Mouse (Mus musculus): ENCODE measurements around the gene Ccni. TPM values are rescaled to one million over a fixed set of nuclear protein-coding genes. Genes with fewer than 3 reads are reported as not detected.

Ccni gene
- polyA plus RNA-seq, 1 experiment from 2014 or later: 142 TPM

DNA sequence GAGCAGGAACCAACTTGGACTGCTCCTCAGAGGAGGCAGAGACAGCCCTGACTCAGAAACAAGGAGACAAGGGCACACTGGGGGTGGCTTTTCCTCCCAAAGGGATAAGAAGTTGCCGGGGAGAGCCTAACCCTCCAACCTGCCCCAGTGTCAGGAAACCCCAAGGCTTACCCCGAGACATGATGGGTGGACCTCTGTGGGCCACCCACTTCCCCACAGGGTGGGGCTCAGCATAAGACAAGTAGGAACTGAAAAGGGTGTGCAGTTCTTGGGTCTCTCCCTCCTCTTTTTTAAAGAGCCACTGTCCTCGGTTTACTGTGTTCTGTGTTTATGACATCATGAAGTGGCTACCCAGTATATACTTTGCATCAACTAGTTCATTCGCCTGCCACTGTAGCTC is 53.8 kb downstream of the Ccni start:
- Histone ChIP-seq H3K36me3 (ENCODE audit: control insufficient read depth, insufficient read depth, low read length) (peaks cover 11% of the 10 kb centered on the region), H3K9me3 (ENCODE audit: control insufficient read depth, low read length) (no peaks in the 10 kb centered on the region), H3K4me3 (ENCODE audit: low read depth, low read length) (no peak overlapping the region), H3K27me3 (ENCODE audit: control insufficient read depth, insufficient read depth, low read length) (no peaks in the 10 kb centered on the region), H3K9ac (ENCODE audit: low read length) (no peak overlapping the region), H3K4me1 (ENCODE audit: control insufficient read depth, insufficient read depth, low read length) (peaks cover 6% of the 10 kb centered on the region; the same call in 1 of the 2 replicates), H3K4me2 (ENCODE audit: low read depth) (no peak overlapping the region), H3K27ac (ENCODE audit: low read depth, low read length) (no peak overlapping the region)
- DNase-seq (ENCODE audit: low spot score): no peak
- WGBS: 97% methylated on average over 4 of the region's 4 CpGs
- no peak for ATAC-seq (ENCODE audit: insufficient read depth, low FRiP score, low TSS enrichment)

- ATAC-seq (ENCODE audit: insufficient read depth, low FRiP score, low TSS enrichment) (no peak), DNase-seq (ENCODE audit: low spot score) (no peak)
- WGBS: 83% methylated on average over 6 of the region's 6 CpGs
- H3K9me3 ChIP-seq (ENCODE audit: control insufficient read depth, low read length): no peaks in the 10 kb centered on the region
- H3K4me3 ChIP-seq (ENCODE audit: low read depth, low read length): no peak overlapping the region
- H3K27me3 ChIP-seq (ENCODE audit: control insufficient read depth, insufficient read depth, low read length): no peaks in the 10 kb centered on the region
- no peak overlapping the region for H3K27ac ChIP-seq (ENCODE audit: low read depth, low read length)
- H3K9ac ChIP-seq (ENCODE audit: low read length): no peak overlapping the region
- H3K36me3 ChIP-seq (ENCODE audit: control insufficient read depth, insufficient read depth, low read length): peaks cover 7% of the 10 kb centered on the region
- peaks cover 6% of the 10 kb centered on the region; the same call in 1 of the 2 replicates for H3K4me1 ChIP-seq (ENCODE audit: control insufficient read depth, insufficient read depth, low read length)
- H3K4me2 ChIP-seq (ENCODE audit: low read depth): no peak overlapping the region
Observed at GRCm38 (mm10) chr5:93151985-93152384, 54.3 kb downstream of the Ccni start.

DNA sequence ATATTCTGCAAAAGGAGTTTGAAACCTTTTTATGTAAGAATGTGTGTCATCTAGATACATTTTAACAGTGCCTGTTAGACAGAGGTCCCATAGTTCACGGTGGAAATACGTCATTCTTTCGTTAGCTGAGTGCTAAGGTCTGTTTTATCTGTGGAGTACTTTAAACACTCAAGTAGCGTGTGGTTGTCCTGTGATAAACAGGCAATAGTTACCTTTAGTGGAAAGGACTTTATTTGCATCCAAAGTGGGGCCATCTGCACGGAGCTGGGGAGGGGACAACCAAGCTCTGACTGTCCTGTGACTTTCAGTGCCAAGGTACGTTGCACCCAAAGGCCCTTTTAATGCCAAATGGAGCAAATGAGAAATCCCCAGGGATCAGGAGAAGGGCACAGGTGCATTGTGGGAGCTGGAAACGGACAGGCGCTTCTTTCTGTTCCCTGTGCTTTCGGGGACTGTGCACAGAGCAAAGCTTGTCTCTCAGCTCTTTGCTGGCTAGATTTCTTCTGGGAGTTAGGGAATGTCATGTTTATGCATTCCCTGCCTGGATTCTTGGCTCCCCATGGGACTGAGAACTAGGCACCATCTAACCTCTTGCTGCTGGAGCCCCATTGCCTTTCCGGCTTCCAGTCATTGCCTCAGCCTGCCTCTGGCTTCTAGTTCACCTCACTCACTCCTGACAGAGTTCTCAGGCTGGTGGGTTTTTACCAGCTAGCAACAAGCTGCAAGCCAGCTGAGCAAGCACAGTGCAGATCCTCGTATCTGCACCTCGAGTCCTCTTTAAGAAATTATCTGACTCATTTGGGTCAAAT is 56.1 kb downstream of the Ccni start:
- 83% methylated on average over 12 of the region's 12 CpGs for WGBS
- H3K4me2 ChIP-seq (ENCODE audit: low read depth): no peak overlapping the region
- H3K36me3 ChIP-seq (ENCODE audit: control insufficient read depth, insufficient read depth, low read length): no peaks in the 10 kb centered on the region; the same call in 1 of the 2 replicates
- H3K9ac ChIP-seq (ENCODE audit: low read length): no peak overlapping the region
- no peaks in the 10 kb centered on the region for H3K27me3 ChIP-seq (ENCODE audit: control insufficient read depth, insufficient read depth, low read length)
- H3K4me1 ChIP-seq (ENCODE audit: control insufficient read depth, insufficient read depth, low read length): peaks cover 8% of the 10 kb centered on the region
- no peak for ATAC-seq (ENCODE audit: insufficient read depth, low FRiP score, low TSS enrichment)
- H3K9me3 ChIP-seq (ENCODE audit: control insufficient read depth, low read length): no peaks in the 10 kb centered on the region
- no peak overlapping the region for H3K27ac ChIP-seq (ENCODE audit: low read depth, low read length)
- no peak overlapping the region for H3K4me3 ChIP-seq (ENCODE audit: low read depth, low read length)
- DNase-seq (ENCODE audit: low spot score): no peak

DNA sequence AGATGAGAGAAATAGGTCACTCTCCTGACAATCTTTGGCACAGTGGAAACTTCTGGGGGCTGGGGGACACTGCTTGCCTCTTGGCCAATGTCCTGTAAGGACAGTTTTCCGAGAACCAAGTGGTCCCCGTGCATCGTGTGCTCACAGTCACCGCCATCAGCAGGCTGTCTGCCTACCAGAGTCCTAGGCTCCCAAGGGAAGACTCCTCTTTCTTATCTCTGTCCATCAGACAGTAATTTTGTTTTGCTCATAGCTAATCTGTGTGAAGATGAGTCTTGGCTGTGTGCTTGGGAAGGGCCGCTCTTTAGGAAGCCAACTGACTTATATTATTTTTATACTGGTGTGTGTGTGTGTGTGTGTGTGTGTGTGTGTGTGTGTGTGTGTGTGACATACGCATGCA is 60.8 kb downstream of the Ccni start:
- H3K27ac ChIP-seq (ENCODE audit: low read depth, low read length): no peak overlapping the region
- peaks cover 10% of the 10 kb centered on the region for H3K4me1 ChIP-seq (ENCODE audit: control insufficient read depth, insufficient read depth, low read length)
- peaks cover 4% of the 10 kb centered on the region; the same call in 1 of the 2 replicates for H3K36me3 ChIP-seq (ENCODE audit: control insufficient read depth, insufficient read depth, low read length)
- ATAC-seq (ENCODE audit: insufficient read depth, low FRiP score, low TSS enrichment): no peak
- no peak overlapping the region for H3K4me2 ChIP-seq (ENCODE audit: low read depth)
- H3K4me3 ChIP-seq (ENCODE audit: low read depth, low read length): no peak overlapping the region
- no peak overlapping the region for H3K9ac ChIP-seq (ENCODE audit: low read length)
- H3K27me3 ChIP-seq (ENCODE audit: control insufficient read depth, insufficient read depth, low read length): no peaks in the 10 kb centered on the region
- 67% methylated on average over 6 of the region's 6 CpGs for WGBS
- DNase-seq (ENCODE audit: low spot score): no peak
- H3K9me3 ChIP-seq (ENCODE audit: control insufficient read depth, low read length): no peaks in the 10 kb centered on the region

DNA sequence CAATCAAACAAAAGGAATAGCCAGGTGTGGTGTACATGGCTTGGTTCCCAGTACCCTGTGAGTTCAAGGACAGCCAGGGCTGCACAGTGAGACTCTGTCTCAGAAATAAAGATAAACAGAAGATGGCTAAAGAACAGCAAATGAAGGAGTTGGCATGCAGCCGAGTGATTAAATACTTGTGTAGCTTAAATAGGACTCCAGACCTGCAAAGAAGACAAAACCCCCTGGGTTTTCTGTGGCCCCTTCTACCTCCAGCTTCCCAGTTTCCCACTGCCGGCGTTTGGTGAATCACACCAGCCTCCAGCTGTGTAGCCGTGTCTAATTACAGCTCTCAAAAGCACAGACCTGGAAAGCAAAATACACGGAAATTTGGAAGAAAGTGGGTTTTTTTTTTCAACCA is 61.4 kb downstream of the Ccni start:
- Histone ChIP-seq H3K36me3 (ENCODE audit: control insufficient read depth, insufficient read depth, low read length) (peaks cover 4% of the 10 kb centered on the region; the same call in 1 of the 2 replicates), H3K4me1 (ENCODE audit: control insufficient read depth, insufficient read depth, low read length) (peaks cover 10% of the 10 kb centered on the region), H3K9me3 (ENCODE audit: control insufficient read depth, low read length) (no peaks in the 10 kb centered on the region), H3K27ac (ENCODE audit: low read depth, low read length) (peak overlapping the region; percentile 27; the same call in 1 of the 2 replicates), H3K9ac (ENCODE audit: low read length) (no peak overlapping the region), H3K4me2 (ENCODE audit: low read depth) (no peak overlapping the region), H3K4me3 (ENCODE audit: low read depth, low read length) (no peak overlapping the region), H3K27me3 (ENCODE audit: control insufficient read depth, insufficient read depth, low read length) (no peaks in the 10 kb centered on the region)
- no peak for ATAC-seq (ENCODE audit: insufficient read depth, low FRiP score, low TSS enrichment)
- DNase-seq (ENCODE audit: low spot score): no peak
- WGBS: 20% methylated on average over 5 of the region's 5 CpGs

DNA sequence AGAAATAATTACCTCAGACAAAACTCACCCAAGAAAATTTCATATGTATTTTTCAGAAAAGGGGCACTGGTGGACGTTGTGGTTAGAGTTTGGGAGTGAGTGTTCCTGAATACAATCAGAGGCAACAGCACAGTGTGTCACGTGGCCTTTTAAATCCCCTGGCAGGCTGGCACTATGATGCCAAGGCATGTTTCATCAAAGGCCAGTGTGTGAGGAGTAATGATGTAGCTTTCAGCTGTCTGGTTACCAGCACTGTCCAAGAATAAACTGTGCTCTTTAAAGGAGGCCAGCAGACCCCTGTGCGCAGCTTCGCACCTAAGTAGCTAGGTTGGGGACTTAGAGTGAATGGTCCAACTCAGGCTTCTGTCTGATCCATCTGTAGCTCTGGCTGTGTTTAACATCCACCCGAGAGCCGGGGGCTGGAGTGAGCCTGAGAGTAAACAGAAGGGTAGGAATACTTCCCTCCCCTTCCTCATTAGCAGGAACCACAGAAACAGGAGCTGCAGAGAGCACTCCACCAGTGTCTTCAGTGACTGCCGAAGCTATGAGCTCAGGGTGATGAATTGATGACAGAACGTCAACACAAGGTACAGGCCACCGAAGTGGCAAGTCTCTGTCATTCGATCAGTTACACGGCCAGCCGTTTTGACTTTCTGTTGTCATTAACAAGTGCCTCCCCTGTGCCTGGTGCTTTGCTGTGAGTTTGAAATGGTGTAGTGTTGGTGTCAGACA is 62.8 kb downstream of the Ccni start:
- ATAC-seq (ENCODE audit: insufficient read depth, low FRiP score, low TSS enrichment): no peak

DNA sequence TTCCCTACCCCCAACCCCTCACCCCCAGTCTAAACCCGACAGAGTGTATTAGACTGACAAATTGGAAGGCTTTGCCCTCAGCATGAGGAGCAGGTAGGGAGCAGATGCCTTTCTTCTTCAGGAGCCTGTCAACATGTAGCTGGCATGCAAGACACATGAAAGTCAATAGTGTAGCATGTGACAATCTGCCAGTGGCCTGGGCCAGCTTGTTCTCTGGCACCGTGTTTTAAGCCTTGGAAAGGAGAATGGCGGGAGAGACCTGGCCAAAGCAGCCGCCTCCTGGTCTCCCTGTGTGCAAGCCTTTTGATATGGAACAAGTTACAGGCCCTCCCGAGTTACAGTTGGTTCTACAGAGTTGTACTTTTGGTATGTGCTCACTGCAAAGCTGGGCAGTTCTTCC is 65.5 kb downstream of the Ccni start:
- Histone ChIP-seq H3K9me3 (ENCODE audit: control insufficient read depth, low read length) (no peaks in the 10 kb centered on the region), H3K4me2 (ENCODE audit: low read depth) (no peak overlapping the region), H3K4me3 (ENCODE audit: low read depth, low read length) (no peak overlapping the region), H3K4me1 (ENCODE audit: control insufficient read depth, insufficient read depth, low read length) (peaks cover 10% of the 10 kb centered on the region), H3K9ac (ENCODE audit: low read length) (no peak overlapping the region), H3K27me3 (ENCODE audit: control insufficient read depth, insufficient read depth, low read length) (no peaks in the 10 kb centered on the region), H3K27ac (ENCODE audit: low read depth, low read length) (no peak overlapping the region), H3K36me3 (ENCODE audit: control insufficient read depth, insufficient read depth, low read length) (peaks cover 4% of the 10 kb centered on the region; the same call in 1 of the 2 replicates)
- 91% methylated on average over 5 of the region's 5 CpGs for WGBS
- ATAC-seq (ENCODE audit: insufficient read depth, low FRiP score, low TSS enrichment) (no peak), DNase-seq (ENCODE audit: low spot score) (no peak)

More for the DNA sequence above, 62.8 kb downstream of the Ccni start:
- Histone ChIP-seq H3K4me1 (ENCODE audit: control insufficient read depth, insufficient read depth, low read length) (peaks cover 10% of the 10 kb centered on the region), H3K4me3 (ENCODE audit: low read depth, low read length) (no peak overlapping the region), H3K9ac (ENCODE audit: low read length) (no peak overlapping the region), H3K4me2 (ENCODE audit: low read depth) (no peak overlapping the region), H3K36me3 (ENCODE audit: control insufficient read depth, insufficient read depth, low read length) (peaks cover 4% of the 10 kb centered on the region; the same call in 1 of the 2 replicates), H3K27ac (ENCODE audit: low read depth, low read length) (no peak overlapping the region), H3K9me3 (ENCODE audit: control insufficient read depth, low read length) (no peaks in the 10 kb centered on the region), H3K27me3 (ENCODE audit: control insufficient read depth, insufficient read depth, low read length) (no peaks in the 10 kb centered on the region)
- no peak for DNase-seq (ENCODE audit: low spot score)
- WGBS: 61% methylated on average over 12 of the region's 12 CpGs

- Histone ChIP-seq H3K27ac (ENCODE audit: low read depth, low read length) (no peak overlapping the region), H3K27me3 (ENCODE audit: control insufficient read depth, insufficient read depth, low read length) (no peaks in the 10 kb centered on the region), H3K9me3 (ENCODE audit: control insufficient read depth, low read length) (no peaks in the 10 kb centered on the region), H3K9ac (ENCODE audit: low read length) (no peak overlapping the region), H3K4me3 (ENCODE audit: low read depth, low read length) (no peak overlapping the region), H3K4me1 (ENCODE audit: control insufficient read depth, insufficient read depth, low read length) (peaks cover 3% of the 10 kb centered on the region; the same call in 1 of the 2 replicates), H3K4me2 (ENCODE audit: low read depth) (no peak overlapping the region), H3K36me3 (ENCODE audit: control insufficient read depth, insufficient read depth, low read length) (peaks cover 4% of the 10 kb centered on the region; the same call in 1 of the 2 replicates)
- no peak for DNase-seq (ENCODE audit: low spot score)
- 91% methylated on average over 9 of the region's 9 CpGs for WGBS
- ATAC-seq (ENCODE audit: insufficient read depth, low FRiP score, low TSS enrichment): no peak
Observed at GRCm38 (mm10) chr5:93139350-93139749, 66.9 kb downstream of the Ccni start.
